Mouse (Mus musculus) mature B cell (primary cell): ENCODE measurements around the gene Tbx2.

Experiments
- in situ Hi-C: fragments of 300-500 bp; cut with MboI; formaldehyde crosslinking; loops from 2 replicates; pipeline ENCODE4 v1.14.3; 2019

The Tbx2 gene

GRCm38 (mm10) chr11:85832231-85832924, at the start of gene Tbx2:
Gene Tbx2, plus strand, starts transcription at chr11:85832551.
- in situ Hi-C loops: no loop called here

GRCm38 (mm10) chr11:85786113-85786718, 46.1 kb upstream of the Tbx2 start:
- in situ Hi-C loops: no loop called here

DNA sequence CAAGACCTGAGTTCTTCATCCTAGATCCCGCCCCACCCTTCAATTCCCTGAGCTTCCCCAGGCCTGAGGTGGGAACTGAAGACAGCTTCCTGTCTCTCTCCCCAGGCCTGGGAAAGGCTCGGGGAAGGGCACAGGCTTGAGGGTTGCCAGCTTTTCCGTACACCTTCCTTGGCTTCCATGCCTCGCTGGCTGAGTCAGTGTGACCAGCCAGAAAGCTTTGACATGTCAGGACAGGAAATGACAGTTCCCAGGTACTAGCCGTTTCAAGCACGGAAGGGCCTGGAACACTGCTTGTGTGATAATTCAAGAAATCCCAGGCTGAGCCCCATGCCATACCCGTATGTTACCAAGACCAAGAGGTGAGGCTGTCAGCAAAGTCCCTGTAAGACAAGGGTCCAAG, 42.6 kb upstream of the Tbx2 start:
- in situ Hi-C loops: no loop called here

GRCm38 (mm10) chr11:85790267-85790666, 42.1 kb upstream of the Tbx2 start:
- in situ Hi-C loops: no loop called here

DNA sequence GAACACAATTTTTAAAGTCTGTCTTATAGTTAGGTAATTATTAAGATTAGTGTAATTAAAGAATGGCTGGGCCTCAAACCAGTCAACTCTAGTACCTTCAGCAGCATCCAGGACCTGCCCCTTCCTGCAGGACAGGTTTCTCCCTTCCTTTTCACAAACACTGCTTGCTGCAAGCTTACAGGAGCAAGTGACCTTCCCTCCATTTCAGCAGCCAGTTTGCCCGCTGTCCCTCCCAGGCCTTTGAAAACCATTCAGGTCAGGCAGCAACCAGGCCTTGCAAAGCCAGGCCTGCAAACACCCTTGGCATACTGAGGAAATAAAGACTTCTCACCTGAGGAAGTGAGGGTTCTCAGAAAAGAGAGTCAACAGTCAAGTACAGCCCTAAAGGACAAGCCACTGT, 41.1 kb upstream of the Tbx2 start:
- in situ Hi-C loops: no loop called here

DNA sequence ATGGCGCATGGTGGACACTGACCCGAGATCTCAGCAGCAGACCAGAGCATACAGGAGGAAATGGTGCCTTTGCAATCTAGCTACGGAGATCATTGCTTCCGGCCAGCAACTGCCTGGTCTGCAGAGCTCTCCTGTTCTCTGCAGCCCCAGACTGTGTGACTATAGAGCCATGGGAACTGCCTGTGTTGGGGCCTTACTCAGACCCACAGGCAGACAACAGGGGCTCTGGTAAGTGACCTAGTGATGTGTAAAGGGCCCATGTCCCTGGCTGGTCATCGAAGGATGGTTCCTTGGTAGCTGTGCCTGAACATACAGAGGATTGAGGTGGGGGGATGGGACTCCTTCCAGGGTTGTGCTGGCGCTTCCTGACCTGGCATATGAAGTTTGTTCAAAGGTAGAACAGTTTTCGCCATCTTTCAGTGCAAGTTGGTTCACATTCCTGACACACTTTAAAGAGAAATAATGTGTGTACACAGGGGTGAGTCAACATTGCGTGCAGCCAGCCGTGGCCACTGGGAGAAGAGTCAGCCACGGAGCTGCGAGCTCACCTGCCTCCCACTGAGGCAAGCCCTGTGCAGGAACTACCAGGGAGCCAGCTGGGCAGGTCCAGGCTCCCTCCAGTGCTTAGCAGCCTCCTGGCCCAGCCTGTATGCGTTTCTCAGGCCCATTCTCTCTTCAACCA, 39.7 kb upstream of the Tbx2 start:
- in situ Hi-C loops: no loop called here

DNA sequence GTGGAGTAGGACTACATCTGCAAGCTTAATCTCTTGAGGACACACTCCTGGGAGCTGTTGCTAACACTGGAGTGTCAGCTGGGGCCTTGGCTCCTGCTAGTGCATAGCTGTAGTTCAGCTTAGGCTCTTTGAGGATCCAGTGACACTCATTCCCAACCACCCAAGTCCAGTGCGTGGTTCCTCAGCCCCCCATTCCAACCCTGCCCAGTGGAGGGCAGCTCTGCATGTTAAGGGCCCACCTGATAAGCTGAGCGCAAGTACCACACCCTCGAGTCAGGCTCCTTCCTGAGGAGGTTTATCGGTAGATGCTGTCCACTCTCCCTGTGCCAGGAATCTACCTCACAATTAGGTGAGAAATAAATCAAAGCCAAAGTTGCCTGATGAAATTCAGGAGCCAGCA, 32.9 kb upstream of the Tbx2 start:
- in situ Hi-C loops: no loop called here

GRCm38 (mm10) chr11:85799856-85800255, 32.5 kb upstream of the Tbx2 start:
- in situ Hi-C loops: no loop called here

- in situ Hi-C loops: no loop called here
These were observed 32.0 kb upstream of the Tbx2 start for GRCm38 (mm10) chr11:85800380-85800779.

DNA sequence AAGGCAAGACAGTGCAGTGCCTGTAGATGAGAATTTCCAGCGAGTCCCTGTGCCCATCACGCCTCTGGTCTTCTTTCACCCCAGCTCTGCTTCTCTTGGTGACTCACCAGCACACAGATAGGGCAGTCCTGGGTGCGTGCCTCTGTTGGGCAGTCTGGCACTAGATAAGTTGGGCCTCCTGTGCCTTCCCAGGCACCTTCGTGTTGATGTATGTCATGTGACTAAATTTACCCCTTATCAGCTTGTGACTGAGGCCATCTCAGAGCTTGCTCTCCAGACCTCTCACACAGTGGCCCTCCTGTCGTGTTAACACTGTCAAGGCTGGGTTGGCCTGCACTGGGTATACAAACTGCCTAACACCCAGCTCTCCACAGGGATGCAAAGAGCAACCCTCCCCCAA, 28.3 kb upstream of the Tbx2 start:
- in situ Hi-C loops: no loop called here

GRCm38 (mm10) chr11:85805779-85806178, 26.6 kb upstream of the Tbx2 start:
- in situ Hi-C loops: no loop called here

DNA sequence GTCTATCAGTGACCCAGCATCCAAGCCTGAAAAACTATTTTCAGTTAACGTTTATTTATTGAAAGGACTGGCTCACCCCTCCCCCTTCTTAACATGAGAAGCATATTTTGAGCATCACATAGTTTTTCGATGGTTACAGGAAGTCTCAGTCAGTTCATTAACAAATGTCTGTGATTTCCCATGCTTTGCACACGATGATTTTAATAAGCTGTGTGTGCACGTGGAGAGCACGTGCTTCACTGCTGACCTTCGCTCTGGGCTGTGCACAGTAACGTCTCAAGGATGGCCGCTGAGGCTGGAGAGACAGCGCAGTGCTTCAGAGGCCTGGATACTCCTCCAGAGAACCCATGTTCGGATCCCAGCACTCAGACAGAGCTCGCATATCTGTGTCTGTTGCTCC, 25.0 kb upstream of the Tbx2 start:
- in situ Hi-C loops: no loop called here

DNA sequence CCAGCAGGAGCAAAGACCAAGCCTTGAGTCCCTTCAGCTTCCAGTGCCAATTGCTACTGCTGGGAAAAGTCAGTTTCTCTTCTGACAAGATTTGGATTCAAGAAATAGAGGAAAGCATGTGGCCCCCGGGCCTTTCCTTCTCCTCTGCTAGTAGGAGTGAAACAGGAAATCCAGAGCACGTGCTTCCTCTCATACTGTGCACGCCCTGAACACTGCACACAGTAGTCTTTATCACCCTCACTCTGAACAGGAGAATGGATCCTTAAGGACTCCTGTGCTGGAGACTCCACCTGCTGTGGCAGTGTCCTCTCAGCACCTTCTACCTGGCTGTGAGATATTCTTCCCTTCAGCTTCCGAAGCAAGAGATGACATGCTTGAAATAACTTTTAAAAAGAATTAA, 21.1 kb upstream of the Tbx2 start:
- in situ Hi-C loops: no loop called here

DNA sequence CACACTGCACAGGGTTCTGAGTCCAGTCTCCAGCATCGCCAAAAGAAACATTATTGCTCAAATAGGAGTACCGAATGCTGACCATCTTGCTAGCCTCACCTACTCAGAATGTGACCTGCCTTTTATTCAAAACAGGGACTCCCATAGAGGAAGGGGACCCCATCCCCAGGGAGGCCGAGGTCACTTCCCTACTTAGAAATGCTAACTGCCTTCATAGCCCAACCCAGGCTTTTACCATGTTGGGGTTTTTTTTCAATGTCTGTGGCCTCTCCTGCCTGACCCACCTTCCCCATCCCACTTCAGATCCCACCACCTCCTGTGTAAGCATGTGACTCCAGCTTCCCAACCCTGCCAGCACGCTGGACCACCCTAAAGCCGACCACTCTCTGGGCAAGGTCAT, 20.7 kb upstream of the Tbx2 start:
- in situ Hi-C loops: no loop called here

- in situ Hi-C loops: no loop called here
These were observed 20.0 kb upstream of the Tbx2 start for GRCm38 (mm10) chr11:85812201-85812966.

- in situ Hi-C loops: no loop called here
These were observed 17.7 kb upstream of the Tbx2 start for GRCm38 (mm10) chr11:85814678-85815077.

DNA sequence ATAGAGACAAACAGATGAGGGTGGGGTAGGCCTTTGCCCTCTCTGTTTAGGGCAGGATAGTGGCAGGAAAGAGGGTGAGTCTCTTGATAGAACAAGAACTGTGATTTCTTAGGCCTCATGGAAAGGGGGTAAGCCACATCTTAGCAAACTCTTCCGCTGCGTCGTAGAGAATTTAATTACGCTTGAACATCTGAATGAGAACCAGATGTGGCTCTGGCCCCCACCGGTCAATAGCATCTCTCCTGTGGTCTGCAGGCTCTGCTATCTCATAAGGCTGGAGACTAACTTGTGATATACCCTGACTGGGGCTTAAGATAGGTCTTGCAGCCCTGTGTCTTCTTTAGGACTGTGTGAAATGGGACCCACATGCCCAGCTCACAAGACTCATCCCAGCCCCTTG, 15.9 kb upstream of the Tbx2 start:
- in situ Hi-C loops: no loop called here

DNA sequence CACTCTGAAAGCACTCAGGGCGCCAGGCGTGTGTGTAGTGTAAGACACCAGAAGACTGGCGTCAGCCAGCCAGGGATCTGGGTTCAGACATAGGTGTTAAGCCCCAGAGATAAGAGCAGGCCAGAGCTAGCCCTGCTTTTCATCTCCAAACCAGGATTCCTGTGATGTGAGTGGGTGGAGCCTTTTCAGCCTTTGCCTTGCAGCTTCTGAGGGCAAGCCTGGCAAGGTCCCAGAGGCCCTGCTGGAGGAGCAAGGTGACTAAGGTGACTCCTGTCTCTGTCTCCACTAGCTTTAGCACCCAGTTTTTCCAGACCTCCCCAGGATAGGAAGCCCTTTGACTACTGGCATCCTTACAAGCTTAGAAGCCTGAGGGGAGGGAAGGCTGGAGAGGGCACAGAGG, 13.9 kb upstream of the Tbx2 start:
- in situ Hi-C loops: no loop called here

DNA sequence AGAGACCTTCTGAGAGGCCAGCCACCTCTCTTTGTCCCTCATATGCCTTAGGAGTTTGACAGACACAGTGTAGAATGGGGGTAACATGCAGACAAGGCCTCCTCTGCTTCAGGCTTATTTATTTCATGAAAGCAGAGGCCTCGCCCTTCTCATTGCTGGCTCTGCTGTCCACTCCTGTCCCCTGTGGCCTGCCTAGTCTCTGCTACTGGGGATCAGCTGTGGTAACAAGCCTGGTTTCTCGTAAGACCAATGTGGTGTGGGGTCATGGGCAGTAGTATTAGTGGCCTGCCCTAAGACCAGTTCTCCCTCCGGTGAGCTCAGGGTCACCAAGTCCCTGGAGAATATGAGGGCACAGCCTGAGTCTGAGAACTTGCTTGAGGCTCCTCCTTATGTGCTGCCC, 11.4 kb upstream of the Tbx2 start:
- in situ Hi-C loops: no loop called here

DNA sequence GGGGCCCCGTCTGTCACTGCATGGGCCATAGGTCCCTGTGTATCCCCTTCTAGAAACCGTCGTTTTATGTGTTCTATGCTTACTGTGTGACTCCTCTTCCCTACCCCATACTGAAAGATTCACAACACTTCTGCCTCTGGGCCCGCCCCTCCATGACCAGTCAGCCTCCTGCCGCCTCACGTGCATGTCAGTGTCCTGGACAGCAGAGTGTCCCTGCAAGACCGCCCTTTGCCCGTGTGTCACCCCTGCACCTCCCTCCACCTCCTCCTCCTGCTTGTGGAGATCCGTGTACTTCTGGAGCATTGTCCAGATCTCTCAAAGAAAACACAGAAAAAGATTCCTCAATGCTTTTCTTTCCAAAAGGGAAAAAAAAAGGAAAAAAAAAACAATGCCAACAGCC, 10.7 kb upstream of the Tbx2 start:
- in situ Hi-C loops: no loop called here

- in situ Hi-C loops: no loop called here
These were observed 9.2 kb upstream of the Tbx2 start for GRCm38 (mm10) chr11:85823181-85823580.

GRCm38 (mm10) chr11:85823794-85824193, 8.6 kb upstream of the Tbx2 start:
- in situ Hi-C loops: no loop called here

DNA sequence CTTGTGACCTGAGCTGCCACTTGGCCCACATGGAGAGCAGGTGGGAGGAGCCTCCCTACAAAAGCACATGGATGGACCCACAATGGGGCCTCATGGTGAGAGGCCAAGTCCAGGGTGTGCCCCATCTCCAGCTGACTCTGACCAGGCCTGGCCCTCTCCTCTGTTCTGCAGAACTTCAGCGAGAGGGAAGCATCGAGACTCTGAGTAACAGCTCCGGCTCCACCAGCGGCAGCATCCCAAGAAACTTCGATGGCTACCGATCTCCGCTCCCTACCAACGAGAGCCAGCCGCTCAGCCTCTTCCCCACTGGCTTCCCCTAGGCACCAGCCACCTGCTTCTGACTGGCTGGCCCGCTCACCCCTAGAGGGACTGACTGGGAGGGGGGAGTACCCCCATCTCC, 7.3 kb upstream of the Tbx2 start:
- in situ Hi-C loops: no loop called here
